Mouse (Mus musculus) liver, postnatal 0 days (tissue): ENCODE measurements around the gene Dpysl5.

Experiments
- CTCF ChIP-seq: sonication (generic); IDR thresholded peaks from 2 replicates; pipeline ENCODE4 v1.5.1; 2016; ENCODE audit warnings: antibody characterized with exemption, low read depth
- EP300 ChIP-seq: IDR thresholded peaks from 2 replicates; pipeline ENCODE4 v1.6.1; 2016; ENCODE audit warnings: antibody characterized with exemption, low read depth, mild to moderate bottlenecking

GRCm38 (mm10) chr5:30833416-30833815 lies 122.1 kb downstream of the Dpysl5 start:
- TF ChIP-seq EP300 (no peak), CTCF (no peak)
